Mouse (Mus musculus) frontal cortex, postnatal 14 days (tissue): ENCODE data around the gene Olfr9.
"Not testable (repeated sequence)": the region's sequence is repeated elsewhere in the genome, so short reads cannot be mapped to it uniquely, and the experiment has no call there.

ENCODE experiments used
- DNase-seq, 2 experiments: peaks; one replicate each; pipeline ENCODE4 v3.0.0; 2022; ENCODE audit warnings: low spot score in 2 of 2

The Olfr9 gene

GRCm38 (mm10) chr10:128989131-128989530 is at the start of gene Olfr9:
TSS of gene Olfr9 (plus strand) at chr10:128989431.
- not testable (repeated sequence) for DNase-seq

DNA sequence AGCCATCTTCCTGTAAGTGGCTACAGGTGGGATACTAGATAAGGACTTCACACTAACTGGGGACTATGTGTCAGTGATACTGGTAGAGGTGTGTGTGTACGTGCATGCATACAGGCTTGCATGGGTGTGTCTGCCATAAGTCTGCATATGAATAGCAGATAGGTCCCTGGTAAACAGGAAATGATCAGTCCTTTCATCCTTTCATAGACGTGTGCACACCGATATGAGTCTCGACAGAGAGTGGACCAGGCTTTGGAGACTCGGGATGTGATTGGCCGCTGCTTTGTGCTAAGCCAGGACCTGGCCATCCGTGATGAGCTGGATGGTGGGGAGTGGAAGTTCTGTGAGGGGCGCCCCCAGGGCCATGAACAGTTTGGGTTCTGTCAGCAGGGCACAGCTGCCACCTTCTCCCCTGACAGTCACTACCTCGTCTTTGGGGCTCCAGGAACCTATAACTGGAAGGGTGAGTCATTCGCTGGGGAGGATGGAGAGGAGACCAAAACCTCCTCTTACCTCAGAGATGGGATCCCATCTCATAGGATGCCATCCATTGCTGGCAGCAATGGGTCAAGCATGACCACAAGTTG is 48.7 kb upstream of the Olfr9 start:
- DNase-seq: no peak

DNA sequence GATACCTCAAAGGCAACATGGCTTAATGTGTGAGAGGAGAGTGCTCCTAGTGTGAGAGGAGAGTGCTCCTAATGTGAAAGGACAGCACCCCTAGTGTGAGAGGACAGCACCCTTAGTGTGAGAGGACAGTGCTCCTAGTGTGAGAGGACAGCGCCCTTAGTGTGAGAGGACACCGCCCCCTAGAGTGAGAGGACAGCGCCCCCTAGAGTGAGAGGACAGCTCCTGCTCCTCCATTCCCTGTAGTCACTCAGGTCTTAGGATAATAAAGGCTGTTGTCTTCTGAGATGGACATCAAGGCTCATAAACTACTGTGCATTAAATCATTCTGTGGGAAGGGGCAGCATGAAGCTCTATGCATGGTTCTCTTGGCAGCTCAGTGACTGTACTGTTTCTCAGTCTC is 43.6 kb upstream of the Olfr9 start:
- no peak for DNase-seq

DNA sequence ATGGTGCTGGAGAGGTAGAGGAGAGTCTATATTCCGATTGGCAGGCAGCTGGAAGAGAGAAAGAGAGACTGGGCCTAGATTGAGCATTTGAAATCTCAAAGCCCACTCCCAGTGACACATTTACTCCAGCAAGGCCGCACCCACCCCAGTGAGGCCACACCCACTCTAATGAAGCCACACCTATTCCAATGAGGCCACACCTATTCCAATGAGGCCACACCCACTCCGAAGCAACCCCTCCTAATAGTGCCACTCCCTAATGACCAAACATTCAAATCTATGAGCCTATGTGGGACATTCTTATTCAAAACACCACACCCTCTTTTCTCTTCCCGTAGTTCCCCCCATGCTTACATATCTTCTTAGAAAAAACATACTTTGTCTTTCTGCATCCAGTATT is 41.7 kb upstream of the Olfr9 start:
- DNase-seq: no peak

DNA sequence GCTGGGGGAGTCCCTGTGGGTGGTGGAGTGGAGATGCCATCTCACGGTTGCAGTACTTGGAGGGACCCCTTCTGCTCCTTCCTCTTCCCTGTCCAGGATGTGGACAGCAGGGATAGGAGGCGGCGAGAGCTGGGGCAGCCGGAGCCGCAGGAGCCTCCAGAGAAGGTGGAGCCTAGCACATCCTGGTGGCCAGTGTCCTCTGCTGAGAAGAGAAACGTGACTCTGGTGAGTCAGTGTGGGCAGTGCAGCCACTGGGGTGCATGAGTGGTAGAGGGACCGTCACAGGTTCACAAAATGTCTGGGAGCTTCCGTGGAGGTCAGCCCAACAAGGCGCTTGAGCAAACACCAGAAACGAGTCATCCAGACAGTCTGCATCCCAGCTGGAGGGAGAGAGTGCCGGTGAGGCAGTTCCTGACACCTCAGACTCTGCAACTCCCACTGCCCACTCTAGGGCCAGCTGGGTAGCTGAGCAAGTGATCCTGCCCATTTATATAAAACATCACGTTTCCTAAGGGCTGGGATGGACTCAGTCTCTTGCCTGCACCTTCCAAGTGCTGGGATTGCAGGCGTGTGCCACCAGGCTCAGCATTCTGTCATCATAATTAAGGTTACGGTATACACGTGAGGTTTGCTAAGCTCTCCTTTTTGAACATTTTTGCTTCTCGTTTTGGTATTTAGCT is 38.9 kb upstream of the Olfr9 start:
- DNase-seq: no peak

DNA sequence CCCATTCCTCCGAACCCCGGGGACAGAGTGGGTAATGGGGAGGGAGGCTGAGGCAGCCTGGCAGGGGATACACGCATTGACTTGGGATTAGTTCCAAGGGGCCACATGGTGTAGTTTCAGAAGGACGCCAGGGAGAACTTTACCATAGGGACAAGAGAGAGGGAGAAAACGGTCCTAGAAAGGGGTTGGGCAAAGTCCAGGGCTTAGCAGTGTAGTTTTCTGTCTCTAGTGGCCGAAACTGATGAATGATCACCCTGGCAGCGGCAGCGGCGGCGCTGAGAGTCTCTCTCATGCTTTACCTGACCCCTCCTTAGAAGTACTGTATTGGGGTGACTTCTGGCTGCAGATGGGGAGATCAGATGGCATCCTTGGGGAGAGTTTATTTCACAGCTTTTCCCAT is 30.9 kb upstream of the Olfr9 start:
- no peak for DNase-seq

GRCm38 (mm10) chr10:128960142-128960541 is 29.1 kb upstream of the Olfr9 start:
- DNase-seq: no peak

GRCm38 (mm10) chr10:128960590-128961584 is 28.3 kb upstream of the Olfr9 start, which contains the start of gene Mettl7b:
TSS of gene Mettl7b (minus strand) at chr10:128960988.
- no peak for DNase-seq

GRCm38 (mm10) chr10:128964961-128965360 is 24.3 kb upstream of the Olfr9 start:
- no peak for DNase-seq

DNA sequence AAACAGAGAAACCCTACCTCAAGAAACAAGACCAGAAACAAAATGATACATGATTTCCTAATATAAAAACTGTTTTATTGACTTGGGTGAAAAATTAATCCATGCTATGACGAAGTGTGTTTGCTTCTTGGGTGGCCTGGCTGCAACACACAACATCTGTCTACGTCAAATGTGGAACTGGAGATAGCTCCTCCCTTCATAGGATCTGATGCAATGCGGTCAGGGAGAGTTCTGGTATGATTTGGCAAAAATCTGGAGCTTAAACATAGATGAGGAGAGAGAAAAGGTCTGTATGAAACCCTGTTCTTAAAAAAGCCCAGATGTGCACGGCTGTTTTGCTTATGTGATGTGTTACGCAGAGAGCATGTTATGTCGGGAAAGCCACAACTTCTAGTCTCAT is 23.4 kb upstream of the Olfr9 start:
- no peak for DNase-seq

DNA sequence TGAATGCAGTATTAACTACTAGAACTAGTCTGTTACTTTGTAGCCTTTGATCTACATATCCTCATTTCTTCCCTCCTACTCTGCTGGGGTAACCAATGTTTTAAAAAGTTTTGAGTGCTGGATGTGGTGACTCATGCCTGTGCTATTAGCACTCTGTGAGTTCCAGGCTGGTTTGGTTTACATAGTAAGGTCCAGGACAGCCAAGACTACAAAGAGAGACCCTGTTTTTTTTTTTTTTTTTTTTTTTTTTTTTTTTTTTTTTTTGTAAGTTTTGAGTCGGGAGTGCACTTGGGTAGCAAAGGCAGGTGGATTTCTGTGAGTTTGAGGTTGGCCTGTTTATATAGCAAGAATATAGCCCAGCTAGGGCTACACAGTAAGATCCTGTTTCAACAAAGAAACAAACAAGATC is 20.9 kb upstream of the Olfr9 start:
- no peak for DNase-seq

- DNase-seq: no peak
These were observed 18.4 kb upstream of the Olfr9 start for GRCm38 (mm10) chr10:128970740-128971250.

DNA sequence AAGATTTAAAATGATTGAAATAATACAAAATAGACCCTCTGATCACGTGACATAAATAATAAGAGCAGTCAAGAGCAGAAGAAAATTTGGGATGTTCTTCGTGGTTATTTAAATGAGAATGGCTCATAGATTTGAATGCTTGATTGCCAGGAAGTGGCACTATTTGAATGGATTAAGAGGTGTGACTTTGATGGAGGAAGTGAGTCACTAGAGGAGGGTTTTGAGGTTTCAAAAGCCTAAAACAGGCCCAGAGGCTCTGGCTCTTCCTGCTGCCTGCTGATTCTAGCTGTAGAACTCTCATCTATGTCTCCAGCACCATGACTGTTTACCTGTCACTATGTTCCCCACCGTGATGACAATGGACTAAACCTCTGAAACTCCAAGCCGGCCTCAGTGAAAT is 16.4 kb upstream of the Olfr9 start:
- no peak for DNase-seq

- DNase-seq: no peak
These were observed 12.8 kb upstream of the Olfr9 start for GRCm38 (mm10) chr10:128976395-128976794.

DNA sequence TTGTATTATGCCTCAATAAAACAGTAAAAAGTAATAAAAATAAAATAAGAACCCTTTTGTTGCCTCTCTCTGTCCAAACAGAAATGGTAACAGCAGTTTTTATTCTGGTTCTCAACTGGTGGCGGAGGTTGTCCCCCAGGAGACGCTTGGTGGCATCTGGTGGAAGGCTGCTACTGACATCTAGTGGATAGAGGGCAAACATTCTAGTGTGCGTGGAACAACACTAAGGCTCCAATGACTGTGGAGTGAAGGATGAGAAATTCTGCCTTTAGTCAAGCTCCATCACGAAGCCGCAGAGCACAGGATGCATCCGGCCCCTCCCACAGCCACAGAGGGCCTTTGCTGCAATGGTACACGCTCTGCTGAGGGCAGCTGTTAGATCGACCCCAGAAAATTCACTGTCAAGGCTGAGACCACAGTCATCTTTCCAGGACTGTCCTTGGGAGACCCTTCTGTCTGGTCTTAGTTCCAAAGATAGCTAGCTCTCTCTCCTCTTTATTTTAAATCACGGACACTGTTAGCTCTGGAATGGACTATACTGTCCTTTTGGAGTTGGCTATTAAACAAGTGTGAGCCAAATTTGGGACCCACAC is 11.6 kb upstream of the Olfr9 start:
- peak; percentile 31 to 39 for DNase-seq

DNA sequence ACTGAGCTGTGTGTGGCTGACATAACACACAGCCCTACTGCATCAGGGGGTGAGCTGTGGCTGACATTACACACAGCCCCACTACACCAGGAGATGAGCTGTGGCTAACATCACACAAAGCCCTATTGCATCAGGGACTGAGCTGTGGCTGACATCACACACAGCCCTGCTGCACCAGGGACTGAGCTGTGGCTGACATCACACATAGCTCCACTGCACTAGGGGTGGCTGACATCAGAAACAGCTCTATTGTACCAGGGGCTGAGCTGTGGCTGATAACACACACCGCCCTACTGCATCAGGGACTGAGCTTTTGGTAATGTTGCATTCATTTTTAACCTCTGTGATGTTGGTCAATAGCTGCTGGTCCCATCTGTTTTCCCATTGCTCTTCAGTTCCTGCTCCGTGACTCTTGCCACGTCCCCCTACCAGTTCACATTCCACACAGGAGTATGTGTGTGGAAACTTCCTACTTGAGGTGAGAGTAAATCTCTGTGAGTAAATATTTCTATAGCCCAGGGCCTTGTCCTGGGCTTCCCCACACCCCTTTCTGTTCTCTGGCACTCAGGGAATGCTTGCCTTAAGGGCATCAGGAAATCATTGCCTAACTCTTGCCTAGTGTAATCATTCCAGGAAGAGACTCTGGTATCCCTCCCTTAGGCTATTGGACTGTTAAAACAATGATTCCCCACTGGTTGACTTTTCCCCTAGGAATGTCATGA is 8.4 kb upstream of the Olfr9 start:
- DNase-seq: no peak

GRCm38 (mm10) chr10:128990129-128990850 is 1.1 kb downstream of the Olfr9 start:
- not testable (repeated sequence) for DNase-seq

GRCm38 (mm10) chr10:128990994-128991393 is 1.8 kb downstream of the Olfr9 start:
- no peak for DNase-seq

- DNase-seq: no peak
These were observed 6.6 kb downstream of the Olfr9 start for GRCm38 (mm10) chr10:128995796-128996195.

- no peak for DNase-seq
These were observed 7.4 kb downstream of the Olfr9 start for GRCm38 (mm10) chr10:128996523-128997040.
